Mouse (Mus musculus) lung, embryonic 16.5 days (tissue): ENCODE data around the gene Fsd2. TPM values are rescaled to one million over a fixed set of nuclear protein-coding genes. Genes with fewer than 3 reads are reported as not detected.

Experiments used
- ATAC-seq: fragments of 200-750 bp; cut with Nextera tagmentation; 2 replicates; pipeline ENCODE4 v1.8.0; 2017; ENCODE audit warnings: low read depth, mild to moderate bottlenecking, moderate library complexity
- H3K27ac ChIP-seq: fragments of 300-500 bp; sonication (generic); 2 replicates; pipeline ENCODE4 v1.5.1; 2014; ENCODE audit warnings: mild to moderate bottlenecking, control low read depth, low read length
- H3K27me3 ChIP-seq: fragments of 300-500 bp; sonication (generic); 2 replicates; pipeline ENCODE4 v1.6.1; 2014; ENCODE audit warnings: low read depth, low read length, mixed read lengths; ENCODE audit not compliant: control insufficient read depth, insufficient read depth
- H3K36me3 ChIP-seq: fragments of 300-500 bp; sonication (generic); 2 replicates; pipeline ENCODE4 v1.6.1; 2014; ENCODE audit warnings: low read length; ENCODE audit not compliant: control insufficient read depth, insufficient read depth
- H3K4me1 ChIP-seq: fragments of 300-500 bp; sonication (generic); replicated peaks from 2 replicates; pipeline ENCODE4 v1.6.1; 2014; ENCODE audit warnings: low read length, mixed read lengths; ENCODE audit not compliant: control insufficient read depth, insufficient read depth
- H3K4me2 ChIP-seq: fragments of 300-500 bp; sonication (generic); 2 replicates; pipeline ENCODE4 v1.6.1; 2014; ENCODE audit warnings: low read depth, low read length, control low read depth
- H3K4me3 ChIP-seq: fragments of 300-500 bp; sonication (generic); 2 replicates; pipeline ENCODE4 v1.5.1; 2014; ENCODE audit warnings: mild to moderate bottlenecking, low read length, control low read depth
- H3K9ac ChIP-seq: fragments of 300-500 bp; sonication (generic); 2 replicates; pipeline ENCODE4 v1.6.1; 2014; ENCODE audit warnings: low read length, control low read depth
- H3K9me3 ChIP-seq: fragments of 300-500 bp; sonication (generic); 2 replicates; pipeline ENCODE4 v1.6.1; 2016; ENCODE audit warnings: low read length; ENCODE audit not compliant: control insufficient read depth
- WGBS: fragments of 180-500 bp; shearing (Covaris S2); extraction: QIAGEN DNeasy Blood & Tissue Kit; methylation state at CpG from one replicate; pipeline ENCODE4 v1.1.7; 2014; 5-methylcytosine and 5-hydroxymethylcytosine counted together
- polyA plus RNA-seq: library from polyadenylated mRNA; unstranded; fragments of >200 nt; fragmentation: Nextera tagmentation; extraction: Ambion mirVana; gene quantifications from 2 replicates; pipeline ENCODE4 v1.2.1, GENCODE M21; 2015

Fsd2 gene
- polyA plus RNA-seq, 1 experiment from 2014 or later: 1.8 TPM

GRCm38 (mm10) chr7:81557985-81558360 lies 8.8 kb downstream of the Fsd2 start:
- Histone ChIP-seq H3K27me3 (no peaks in the 10 kb centered on the region), H3K9me3 (no peaks in the 10 kb centered on the region), H3K4me2 (no peak overlapping the region), H3K27ac (peak overlapping the region; percentile 82), H3K4me1 (peaks cover 19% of the 10 kb centered on the region), H3K4me3 (no peak overlapping the region), H3K9ac (no peak overlapping the region), H3K36me3 (no peaks in the 10 kb centered on the region)
- WGBS: 41% methylated on average over 4 of the region's 4 CpGs
- ATAC-seq: no peak

- Histone ChIP-seq H3K4me3 (no peak overlapping the region), H3K4me2 (no peak overlapping the region), H3K9ac (no peak overlapping the region), H3K36me3 (no peaks in the 10 kb centered on the region), H3K4me1 (peaks cover 19% of the 10 kb centered on the region), H3K9me3 (no peaks in the 10 kb centered on the region), H3K27ac (peak overlapping the region; percentile 88), H3K27me3 (no peaks in the 10 kb centered on the region)
- ATAC-seq: peak; percentile 94
- 40% methylated on average over 7 of the region's 7 CpGs for WGBS
These were observed 9.3 kb downstream of the Fsd2 start for GRCm38 (mm10) chr7:81557252-81557984.

GRCm38 (mm10) chr7:81556839-81557238 lies 9.9 kb downstream of the Fsd2 start:
- Histone ChIP-seq H3K4me3 (no peak overlapping the region), H3K27me3 (no peaks in the 10 kb centered on the region), H3K4me1 (peaks cover 19% of the 10 kb centered on the region), H3K36me3 (no peaks in the 10 kb centered on the region), H3K4me2 (no peak overlapping the region), H3K9me3 (no peaks in the 10 kb centered on the region), H3K27ac (peak overlapping the region; percentile 88), H3K9ac (no peak overlapping the region)
- WGBS: 53% methylated on average over 4 of the region's 4 CpGs
- ATAC-seq: peak; percentile 59

- Histone ChIP-seq H3K4me2 (no peak overlapping the region), H3K9ac (no peak overlapping the region), H3K27me3 (no peaks in the 10 kb centered on the region), H3K4me1 (peaks cover 5% of the 10 kb centered on the region), H3K36me3 (no peaks in the 10 kb centered on the region), H3K27ac (no peak overlapping the region), H3K4me3 (no peak overlapping the region), H3K9me3 (no peaks in the 10 kb centered on the region)
- ATAC-seq: no peak
- WGBS: 78% methylated on average over 2 of the region's 2 CpGs
These were observed 12.4 kb downstream of the Fsd2 start for GRCm38 (mm10) chr7:81554369-81554768.

GRCm38 (mm10) chr7:81553589-81553988 lies 13.2 kb downstream of the Fsd2 start:
- H3K9me3 ChIP-seq: no peaks in the 10 kb centered on the region
- H3K4me1 ChIP-seq: peaks cover 5% of the 10 kb centered on the region
- no peaks in the 10 kb centered on the region for H3K36me3 ChIP-seq
- no peaks in the 10 kb centered on the region for H3K27me3 ChIP-seq
- no peak overlapping the region for H3K4me2 ChIP-seq
- H3K27ac ChIP-seq: no peak overlapping the region
- ATAC-seq: no peak
- 57% methylated on average over 4 of the region's 4 CpGs for WGBS
- no peak overlapping the region for H3K4me3 ChIP-seq
- no peak overlapping the region for H3K9ac ChIP-seq

GRCm38 (mm10) chr7:81548864-81549263 lies 17.9 kb downstream of the Fsd2 start:
- Histone ChIP-seq H3K4me3 (no peak overlapping the region), H3K27me3 (no peaks in the 10 kb centered on the region), H3K9ac (no peak overlapping the region), H3K9me3 (no peaks in the 10 kb centered on the region), H3K4me1 (no peaks in the 10 kb centered on the region), H3K27ac (no peak overlapping the region), H3K4me2 (no peak overlapping the region), H3K36me3 (no peaks in the 10 kb centered on the region)
- 54% methylated on average over 11 of the region's 11 CpGs for WGBS
- no peak for ATAC-seq

- WGBS: 52% methylated on average over 8 of the region's 8 CpGs
- no peaks in the 10 kb centered on the region for H3K36me3 ChIP-seq
These were observed 23.8 kb downstream of the Fsd2 start for GRCm38 (mm10) chr7:81542934-81543333.

GRCm38 (mm10) chr7:81541924-81542524 lies 24.7 kb downstream of the Fsd2 start:
- Histone ChIP-seq H3K4me2 (no peak overlapping the region), H3K9me3 (no peaks in the 10 kb centered on the region), H3K4me1 (no peaks in the 10 kb centered on the region), H3K4me3 (no peak overlapping the region), H3K27me3 (no peaks in the 10 kb centered on the region), H3K36me3 (no peaks in the 10 kb centered on the region), H3K9ac (no peak overlapping the region), H3K27ac (no peak overlapping the region)
- no peak for ATAC-seq
- 71% methylated on average over 7 of the region's 7 CpGs for whole genome bisulfite sequencing

More at GRCm38 (mm10) chr7:81542934-81543333, 23.8 kb downstream of the Fsd2 start:
- no peaks in the 10 kb centered on the region for H3K27me3 ChIP-seq
- no peak overlapping the region for H3K27ac ChIP-seq
- no peaks in the 10 kb centered on the region for H3K9me3 ChIP-seq
- ATAC-seq: no peak
- H3K9ac ChIP-seq: no peak overlapping the region
- H3K4me3 ChIP-seq: no peak overlapping the region
- H3K4me2 ChIP-seq: no peak overlapping the region
- no peaks in the 10 kb centered on the region for H3K4me1 ChIP-seq

GRCm38 (mm10) chr7:81540999-81541398 lies 25.7 kb downstream of the Fsd2 start:
- WGBS: 40% methylated on average over 1 of the region's 1 CpGs
- ATAC-seq: no peak
- no peaks in the 10 kb centered on the region; the same call in 1 of the 2 replicates for H3K36me3 ChIP-seq
- H3K9me3 ChIP-seq: no peaks in the 10 kb centered on the region
- no peak overlapping the region for H3K27ac ChIP-seq
- no peaks in the 10 kb centered on the region for H3K27me3 ChIP-seq
- H3K4me2 ChIP-seq: no peak overlapping the region
- no peak overlapping the region for H3K9ac ChIP-seq
- no peak overlapping the region for H3K4me3 ChIP-seq
- no peaks in the 10 kb centered on the region for H3K4me1 ChIP-seq
